Mouse (Mus musculus): ENCODE measurements around the gene Kcna1. TPM values are rescaled to one million over a fixed set of nuclear protein-coding genes. Genes with fewer than 3 reads are reported as not detected.

Gene Kcna1
- polyA plus RNA-seq, 1 experiment from 2014 or later, result 0.74 TPM

GRCm38 (mm10) chr6:126609193-126609947 lies 36.8 kb downstream of the Kcna1 start:
- WGBS, result 74% methylated on average over 17 of the region's 17 CpGs
- Histone ChIP-seq H3K4me2 (no peak overlapping the region), H3K4me3 (ENCODE audit: low read depth, low read length) (no peak overlapping the region), H3K9me3 (ENCODE audit: control insufficient read depth, low read length) (no peaks in the 10 kb centered on the region), H3K36me3 (ENCODE audit: control insufficient read depth, insufficient read depth, low read length) (no peaks in the 10 kb centered on the region), H3K4me1 (ENCODE audit: control insufficient read depth, insufficient read depth, low read length) (no peaks in the 10 kb centered on the region), H3K27ac (ENCODE audit: low read depth, low read length) (no peak overlapping the region), H3K9ac (ENCODE audit: low read length) (no peak overlapping the region), H3K27me3 (ENCODE audit: control insufficient read depth, insufficient read depth, low read length) (no peaks in the 10 kb centered on the region)
- DNase-seq (ENCODE audit: low spot score, missing footprints), result peak; percentile 39
- ATAC-seq (ENCODE audit: low FRiP score), result no peak

- Histone ChIP-seq H3K4me3 (ENCODE audit: low read depth, low read length) (no peak overlapping the region), H3K27ac (ENCODE audit: low read depth, low read length) (no peak overlapping the region), H3K9ac (ENCODE audit: low read length) (no peak overlapping the region), H3K36me3 (ENCODE audit: control insufficient read depth, insufficient read depth, low read length) (no peaks in the 10 kb centered on the region), H3K9me3 (ENCODE audit: control insufficient read depth, low read length) (no peaks in the 10 kb centered on the region), H3K4me2 (no peak overlapping the region), H3K27me3 (ENCODE audit: control insufficient read depth, insufficient read depth, low read length) (no peaks in the 10 kb centered on the region), H3K4me1 (ENCODE audit: control insufficient read depth, insufficient read depth, low read length) (no peaks in the 10 kb centered on the region)
- 84% methylated on average over 13 of the region's 13 CpGs for WGBS
- no peak for DNase-seq (ENCODE audit: low spot score, missing footprints)
- no peak for ATAC-seq (ENCODE audit: low FRiP score)
These were observed 44.3 kb downstream of the Kcna1 start for GRCm38 (mm10) chr6:126601843-126602326.

- H3K27me3 ChIP-seq (ENCODE audit: control insufficient read depth, insufficient read depth, low read length), result no peaks in the 10 kb centered on the region
- WGBS, result 92% methylated on average over 3 of the region's 3 CpGs
- no peak for ATAC-seq (ENCODE audit: low FRiP score)
These were observed 46.8 kb downstream of the Kcna1 start for GRCm38 (mm10) chr6:126599201-126599995.

GRCm38 (mm10) chr6:126597741-126598140 lies 48.4 kb downstream of the Kcna1 start:
- no peak overlapping the region for H3K27ac ChIP-seq (ENCODE audit: low read depth, low read length)
- 94% methylated on average over 4 of the region's 4 CpGs for WGBS
- H3K27me3 ChIP-seq (ENCODE audit: control insufficient read depth, insufficient read depth, low read length), result no peaks in the 10 kb centered on the region
- H3K9ac ChIP-seq (ENCODE audit: low read length), result no peak overlapping the region
- peaks cover 3% of the 10 kb centered on the region; the same call in 1 of the 2 replicates for H3K4me1 ChIP-seq (ENCODE audit: control insufficient read depth, insufficient read depth, low read length)
- peak; percentile 51 for DNase-seq (ENCODE audit: low spot score, missing footprints)
- no peaks in the 10 kb centered on the region for H3K9me3 ChIP-seq (ENCODE audit: control insufficient read depth, low read length)
- no peak overlapping the region for H3K4me2 ChIP-seq
- no peaks in the 10 kb centered on the region for H3K36me3 ChIP-seq (ENCODE audit: control insufficient read depth, insufficient read depth, low read length)
- H3K4me3 ChIP-seq (ENCODE audit: low read depth, low read length), result no peak overlapping the region
- no peak for ATAC-seq (ENCODE audit: low FRiP score)

More at GRCm38 (mm10) chr6:126599201-126599995, 46.8 kb downstream of the Kcna1 start:
- Histone ChIP-seq H3K4me2 (no peak overlapping the region), H3K27ac (ENCODE audit: low read depth, low read length) (no peak overlapping the region), H3K4me3 (ENCODE audit: low read depth, low read length) (no peak overlapping the region), H3K36me3 (ENCODE audit: control insufficient read depth, insufficient read depth, low read length) (no peaks in the 10 kb centered on the region), H3K4me1 (ENCODE audit: control insufficient read depth, insufficient read depth, low read length) (peaks cover 3% of the 10 kb centered on the region; the same call in 1 of the 2 replicates), H3K9ac (ENCODE audit: low read length) (no peak overlapping the region), H3K9me3 (ENCODE audit: control insufficient read depth, low read length) (no peaks in the 10 kb centered on the region)
- DNase-seq (ENCODE audit: low spot score, missing footprints), result peak; percentile 68

DNA sequence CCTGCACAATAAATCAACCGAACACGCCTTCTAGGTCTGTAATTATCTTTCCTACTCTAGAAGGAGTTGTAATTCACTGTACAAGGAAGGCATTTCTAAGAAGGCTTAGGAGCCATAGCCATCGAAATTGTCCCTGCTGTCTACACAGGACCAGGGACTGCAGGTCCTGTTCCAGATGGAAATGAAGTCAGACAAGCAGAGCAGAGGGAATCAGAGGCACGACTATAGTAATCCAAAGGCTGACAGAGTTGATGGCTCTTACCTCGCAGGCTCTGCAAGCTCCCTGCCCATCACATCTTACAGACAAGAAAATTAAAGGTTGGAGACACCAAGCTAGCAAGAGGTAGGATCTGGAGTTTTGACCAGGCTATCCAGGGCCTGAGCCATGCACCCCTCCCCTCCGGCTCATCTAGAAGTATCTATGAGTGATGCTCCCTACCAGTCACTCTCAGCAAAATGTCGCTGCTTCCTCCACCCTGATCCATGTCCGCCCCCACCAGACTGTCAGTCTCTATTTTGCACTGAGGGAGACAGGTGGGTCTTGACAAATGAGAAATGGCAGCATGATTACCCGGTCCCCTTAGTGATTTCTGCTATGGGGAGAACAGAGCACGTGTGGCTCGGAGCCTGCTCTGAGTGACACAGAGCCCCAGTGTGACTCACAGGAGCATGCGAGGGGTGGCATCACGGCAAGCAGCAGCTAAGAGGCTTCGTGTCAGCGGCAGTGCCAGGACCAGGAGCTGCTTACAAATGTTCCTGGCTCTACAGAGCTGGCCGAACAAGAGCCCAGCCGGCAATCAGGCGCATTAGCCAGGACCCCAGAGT lies 50.2 kb downstream of the Kcna1 start:
- WGBS, result 84% methylated on average over 18 of the region's 18 CpGs
- DNase-seq (ENCODE audit: low spot score, missing footprints) (peak; percentile 78), ATAC-seq (ENCODE audit: low FRiP score) (no peak)
- peaks cover 3% of the 10 kb centered on the region; the same call in 1 of the 2 replicates for H3K4me1 ChIP-seq (ENCODE audit: control insufficient read depth, insufficient read depth, low read length)
- H3K4me3 ChIP-seq (ENCODE audit: low read depth, low read length), result no peak overlapping the region
- no peak overlapping the region for H3K27ac ChIP-seq (ENCODE audit: low read depth, low read length)
- H3K9me3 ChIP-seq (ENCODE audit: control insufficient read depth, low read length), result no peaks in the 10 kb centered on the region
- H3K27me3 ChIP-seq (ENCODE audit: control insufficient read depth, insufficient read depth, low read length), result no peaks in the 10 kb centered on the region
- no peak overlapping the region for H3K9ac ChIP-seq (ENCODE audit: low read length)
- no peaks in the 10 kb centered on the region for H3K36me3 ChIP-seq (ENCODE audit: control insufficient read depth, insufficient read depth, low read length)
- no peak overlapping the region for H3K4me2 ChIP-seq

GRCm38 (mm10) chr6:126595130-126595529 lies 51.1 kb downstream of the Kcna1 start:
- Histone ChIP-seq H3K9ac (ENCODE audit: low read length) (no peak overlapping the region), H3K27ac (ENCODE audit: low read depth, low read length) (no peak overlapping the region), H3K36me3 (ENCODE audit: control insufficient read depth, insufficient read depth, low read length) (no peaks in the 10 kb centered on the region), H3K9me3 (ENCODE audit: control insufficient read depth, low read length) (no peaks in the 10 kb centered on the region), H3K4me1 (ENCODE audit: control insufficient read depth, insufficient read depth, low read length) (peaks cover 3% of the 10 kb centered on the region; the same call in 1 of the 2 replicates), H3K4me2 (no peak overlapping the region), H3K4me3 (ENCODE audit: low read depth, low read length) (no peak overlapping the region), H3K27me3 (ENCODE audit: control insufficient read depth, insufficient read depth, low read length) (no peaks in the 10 kb centered on the region)
- ATAC-seq (ENCODE audit: low FRiP score) (no peak), DNase-seq (ENCODE audit: low spot score, missing footprints) (no peak)
- WGBS, result 33% methylated on average over 5 of the region's 5 CpGs

DNA sequence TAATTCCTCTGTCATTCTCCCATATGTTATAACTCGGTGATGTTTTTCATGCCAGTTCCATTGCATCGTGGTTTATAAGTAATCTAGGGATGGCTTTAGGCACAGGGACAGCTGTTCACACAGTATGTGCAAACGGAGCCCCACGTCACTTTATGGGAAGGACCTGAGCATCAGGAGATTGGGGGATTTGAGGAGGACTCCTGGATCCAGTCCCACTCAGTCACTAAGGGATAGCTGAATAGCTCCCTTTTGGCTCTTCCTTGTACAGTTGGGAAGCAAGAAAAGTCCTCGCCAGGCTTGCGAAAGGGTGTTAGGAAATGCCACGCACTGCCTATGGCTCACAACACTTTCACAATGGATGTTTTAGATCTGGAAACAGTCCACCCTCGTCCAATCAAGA lies 51.8 kb downstream of the Kcna1 start:
- Histone ChIP-seq H3K36me3 (ENCODE audit: control insufficient read depth, insufficient read depth, low read length) (no peaks in the 10 kb centered on the region), H3K4me2 (no peak overlapping the region), H3K4me1 (ENCODE audit: control insufficient read depth, insufficient read depth, low read length) (peaks cover 3% of the 10 kb centered on the region; the same call in 1 of the 2 replicates), H3K9ac (ENCODE audit: low read length) (no peak overlapping the region), H3K9me3 (ENCODE audit: control insufficient read depth, low read length) (no peaks in the 10 kb centered on the region), H3K4me3 (ENCODE audit: low read depth, low read length) (no peak overlapping the region), H3K27ac (ENCODE audit: low read depth, low read length) (no peak overlapping the region), H3K27me3 (ENCODE audit: control insufficient read depth, insufficient read depth, low read length) (no peaks in the 10 kb centered on the region)
- ATAC-seq (ENCODE audit: low FRiP score) (no peak), DNase-seq (ENCODE audit: low spot score, missing footprints) (no peak)
- WGBS, result 78% methylated on average over 8 of the region's 8 CpGs

- Histone ChIP-seq H3K4me2 (no peak overlapping the region), H3K36me3 (ENCODE audit: control insufficient read depth, insufficient read depth, low read length) (no peaks in the 10 kb centered on the region), H3K9ac (ENCODE audit: low read length) (no peak overlapping the region), H3K4me1 (ENCODE audit: control insufficient read depth, insufficient read depth, low read length) (peaks cover 3% of the 10 kb centered on the region; the same call in 1 of the 2 replicates), H3K27ac (ENCODE audit: low read depth, low read length) (no peak overlapping the region), H3K9me3 (ENCODE audit: control insufficient read depth, low read length) (no peaks in the 10 kb centered on the region), H3K4me3 (ENCODE audit: low read depth, low read length) (no peak overlapping the region), H3K27me3 (ENCODE audit: control insufficient read depth, insufficient read depth, low read length) (no peaks in the 10 kb centered on the region)
- ATAC-seq (ENCODE audit: low FRiP score) (no peak), DNase-seq (ENCODE audit: low spot score, missing footprints) (no peak)
- WGBS, result 93% methylated on average over 4 of the region's 4 CpGs
These were observed 52.8 kb downstream of the Kcna1 start for GRCm38 (mm10) chr6:126593336-126593735.

All from midbrain, embryonic 11.5 days (tissue).